Mouse (Mus musculus): ENCODE data around the gene Hmgb2. TPM values are rescaled to one million over a fixed set of nuclear protein-coding genes. Genes with fewer than 3 reads are reported as not detected.

The Hmgb2 gene
- polyA plus RNA-seq, 1 experiment from 2014 or later, result 287 TPM

DNA sequence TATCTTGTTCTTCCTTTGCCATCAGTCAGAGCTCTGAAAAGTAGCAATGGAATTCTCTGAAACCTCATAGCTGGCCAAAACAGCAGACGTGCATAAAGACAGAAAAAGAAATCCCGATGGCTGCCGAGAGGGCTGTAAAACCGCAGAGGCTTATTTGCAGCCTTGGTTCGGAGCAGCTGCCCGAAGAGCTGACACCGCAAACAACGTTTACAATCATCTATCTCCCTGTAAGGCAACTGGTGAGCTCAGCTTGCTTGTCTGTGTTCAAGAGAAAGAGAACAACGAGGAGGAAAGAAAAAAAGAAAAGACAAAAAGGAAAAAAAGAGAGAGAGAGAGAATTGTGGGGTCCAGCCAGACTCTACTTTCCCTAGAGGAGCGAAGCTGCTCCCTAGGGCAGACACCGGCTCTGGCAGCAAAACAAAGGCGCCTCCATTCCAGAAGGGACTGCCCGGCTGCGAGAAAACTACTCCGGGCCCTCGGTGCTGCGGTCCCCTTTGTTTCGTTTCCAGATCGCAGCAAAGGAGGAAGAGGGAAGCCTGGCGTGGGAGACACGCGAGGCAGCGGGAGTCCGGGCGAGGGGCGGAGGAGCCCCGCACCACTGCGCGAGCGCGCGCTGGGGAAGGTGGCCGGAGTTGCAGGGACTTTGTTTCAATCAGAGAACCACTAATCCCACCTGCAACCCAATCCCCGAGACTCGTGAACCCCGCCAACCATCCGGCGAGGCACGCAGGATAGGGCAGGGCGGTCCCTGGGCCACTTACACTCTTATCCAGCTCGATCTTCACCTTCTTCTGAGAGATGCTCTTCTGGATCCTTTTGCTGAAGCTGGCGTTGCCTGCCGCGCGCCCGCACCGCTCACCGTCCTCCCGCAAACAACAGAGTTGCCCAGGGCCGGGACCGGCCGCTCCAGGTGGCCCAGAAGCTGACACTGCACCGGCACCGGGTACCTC, 24.9 kb upstream of the Hmgb2 start:
- H3K4me3 ChIP-seq (ENCODE audit: low read length), result peak overlapping the region; percentile 84
- peaks cover 2% of the 10 kb centered on the region; the same call in 1 of the 2 replicates for H3K36me3 ChIP-seq (ENCODE audit: control insufficient read depth, insufficient read depth, low read length)
- peaks cover 6% of the 10 kb centered on the region for H3K4me1 ChIP-seq (ENCODE audit: control insufficient read depth, insufficient read depth, low read length)
- peak overlapping the region; percentile 95 for H3K27ac ChIP-seq (ENCODE audit: low read length)
- H3K27me3 ChIP-seq (replicated peaks; ENCODE audit: control insufficient read depth, insufficient read depth, low read length), result no peaks in the 10 kb centered on the region
- under 1% methylated on average over 54 of the region's 54 CpGs for WGBS
- peak; percentile 56 for ATAC-seq
- H3K9ac ChIP-seq (ENCODE audit: low read depth, low read length), result peak overlapping the region; percentile 82
- H3K4me2 ChIP-seq (ENCODE audit: low read depth, low read length), result peak overlapping the region; percentile 64
- no peaks in the 10 kb centered on the region for H3K9me3 ChIP-seq (ENCODE audit: control insufficient read depth, low read length)

GRCm38 (mm10) chr8:57487441-57488155, 24.1 kb upstream of the Hmgb2 start, which contains the start of gene Sap30:
Gene Sap30, minus strand, starts transcription at chr8:57487860.
- Histone ChIP-seq H3K4me2 (ENCODE audit: low read depth, low read length) (peak within 1 kb of the TSS; percentile 81), H3K9me3 (ENCODE audit: control insufficient read depth, low read length) (no peaks in the 10 kb centered on the region), H3K27ac (ENCODE audit: low read length) (peak within 1 kb of the TSS; percentile 95), H3K36me3 (ENCODE audit: control insufficient read depth, insufficient read depth, low read length) (peaks cover 2% of the 10 kb centered on the region; the same call in 1 of the 2 replicates), H3K4me3 (ENCODE audit: low read length) (peak within 1 kb of the TSS; percentile 84), H3K4me1 (ENCODE audit: control insufficient read depth, insufficient read depth, low read length) (peaks cover 6% of the 10 kb centered on the region), H3K27me3 (replicated peaks; ENCODE audit: control insufficient read depth, insufficient read depth, low read length) (no peaks in the 10 kb centered on the region), H3K9ac (ENCODE audit: low read depth, low read length) (peak within 1 kb of the TSS; percentile 82)
- under 1% methylated on average over 66 of the region's 66 CpGs for WGBS
- ATAC-seq, result peak; percentile 96

DNA sequence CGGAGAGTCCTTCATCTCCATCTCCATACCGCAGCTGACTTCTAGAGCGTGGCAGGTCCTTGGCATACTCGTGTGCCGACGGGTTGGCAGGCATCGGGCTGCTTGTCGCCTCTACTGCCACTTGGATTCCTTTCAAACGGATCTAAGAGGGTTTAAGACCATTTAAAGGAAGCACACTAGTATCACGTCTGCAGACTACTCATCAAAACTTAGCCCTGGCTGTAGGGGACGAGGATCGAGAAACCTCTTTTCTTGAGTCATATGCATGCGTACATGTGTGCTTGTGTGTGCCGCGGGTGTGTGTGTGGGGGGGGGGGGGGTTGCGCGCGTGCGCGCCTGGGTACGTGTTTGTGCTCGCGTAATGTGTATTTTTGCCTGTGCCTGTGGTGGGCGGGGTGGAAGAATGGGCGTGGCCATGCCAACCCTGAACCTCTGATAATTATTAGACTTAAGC, 23.4 kb upstream of the Hmgb2 start:
- Histone ChIP-seq H3K27ac (ENCODE audit: low read length) (peak overlapping the region; percentile 93), H3K27me3 (replicated peaks; ENCODE audit: control insufficient read depth, insufficient read depth, low read length) (no peaks in the 10 kb centered on the region), H3K4me1 (ENCODE audit: control insufficient read depth, insufficient read depth, low read length) (peaks cover 6% of the 10 kb centered on the region), H3K36me3 (ENCODE audit: control insufficient read depth, insufficient read depth, low read length) (no peaks in the 10 kb centered on the region), H3K4me3 (ENCODE audit: low read length) (peak overlapping the region; percentile 84), H3K9me3 (ENCODE audit: control insufficient read depth, low read length) (no peaks in the 10 kb centered on the region), H3K9ac (ENCODE audit: low read depth, low read length) (peak overlapping the region; percentile 75), H3K4me2 (ENCODE audit: low read depth, low read length) (peak overlapping the region; percentile 81)
- under 1% methylated on average over 25 of the region's 25 CpGs for whole genome bisulfite sequencing
- ATAC-seq, result peak; percentile 23

DNA sequence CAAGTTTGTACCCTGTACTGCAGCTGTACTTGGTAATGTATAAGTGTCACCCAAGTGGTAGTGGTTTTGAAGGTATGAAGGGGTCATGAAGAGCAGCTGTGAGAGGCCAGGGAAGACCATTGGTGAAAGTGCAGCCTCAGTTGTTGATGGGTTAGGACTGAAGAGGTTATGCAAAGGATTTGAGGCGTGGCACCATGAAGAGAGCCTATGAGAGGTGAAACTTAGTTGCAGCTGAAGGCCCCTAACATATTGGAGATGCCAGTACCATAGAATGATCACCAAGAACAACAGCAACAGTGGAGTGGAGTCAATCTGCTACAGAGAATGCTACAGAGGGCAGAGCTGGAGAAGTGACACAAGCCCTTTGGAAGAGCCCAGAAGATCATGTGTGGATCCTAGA, 22.3 kb upstream of the Hmgb2 start:
- WGBS, result 100% methylated on average over 1 of the region's 1 CpGs
- H3K27ac ChIP-seq (ENCODE audit: low read length), result peak overlapping the region; percentile 30; the same call in 1 of the 2 replicates
- H3K4me3 ChIP-seq (ENCODE audit: low read length), result no peak overlapping the region
- ATAC-seq, result no peak
- peaks cover 6% of the 10 kb centered on the region for H3K4me1 ChIP-seq (ENCODE audit: control insufficient read depth, insufficient read depth, low read length)
- no peaks in the 10 kb centered on the region for H3K9me3 ChIP-seq (ENCODE audit: control insufficient read depth, low read length)
- no peak overlapping the region for H3K9ac ChIP-seq (ENCODE audit: low read depth, low read length)
- H3K27me3 ChIP-seq (replicated peaks; ENCODE audit: control insufficient read depth, insufficient read depth, low read length), result no peaks in the 10 kb centered on the region
- no peak overlapping the region for H3K4me2 ChIP-seq (ENCODE audit: low read depth, low read length)
- H3K36me3 ChIP-seq (ENCODE audit: control insufficient read depth, insufficient read depth, low read length), result no peaks in the 10 kb centered on the region

DNA sequence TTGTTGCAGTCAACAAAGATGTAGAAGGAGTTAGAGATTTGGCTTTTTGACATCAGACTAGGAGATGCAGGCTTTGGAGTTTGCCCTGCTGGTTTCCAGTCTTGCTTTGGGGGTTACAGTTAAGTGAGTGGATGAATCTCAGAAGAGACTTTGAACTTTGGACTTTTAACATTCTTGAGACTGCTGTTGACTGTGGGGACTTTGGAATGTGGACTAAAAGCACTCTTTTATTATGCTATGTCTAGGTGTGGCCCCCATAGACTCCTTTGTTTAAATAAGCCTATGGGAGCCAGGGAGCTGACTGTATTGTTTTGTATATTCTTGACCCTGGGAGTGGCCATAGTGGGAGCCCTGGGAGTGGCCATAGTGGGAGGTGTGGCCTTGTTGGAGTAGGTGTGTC, 21.8 kb upstream of the Hmgb2 start:
- peaks cover 6% of the 10 kb centered on the region for H3K4me1 ChIP-seq (ENCODE audit: control insufficient read depth, insufficient read depth, low read length)
- no peaks in the 10 kb centered on the region for H3K27me3 ChIP-seq (replicated peaks; ENCODE audit: control insufficient read depth, insufficient read depth, low read length)
- H3K36me3 ChIP-seq (ENCODE audit: control insufficient read depth, insufficient read depth, low read length), result no peaks in the 10 kb centered on the region
- no peak overlapping the region for H3K4me2 ChIP-seq (ENCODE audit: low read depth, low read length)
- H3K9ac ChIP-seq (ENCODE audit: low read depth, low read length), result no peak overlapping the region
- ATAC-seq, result peak; percentile 52
- H3K27ac ChIP-seq (ENCODE audit: low read length), result peak overlapping the region; percentile 30; the same call in 1 of the 2 replicates
- no peak overlapping the region for H3K4me3 ChIP-seq (ENCODE audit: low read length)
- H3K9me3 ChIP-seq (ENCODE audit: control insufficient read depth, low read length), result no peaks in the 10 kb centered on the region

- Histone ChIP-seq H3K27me3 (replicated peaks; ENCODE audit: control insufficient read depth, insufficient read depth, low read length) (no peaks in the 10 kb centered on the region), H3K36me3 (ENCODE audit: control insufficient read depth, insufficient read depth, low read length) (no peaks in the 10 kb centered on the region), H3K9ac (ENCODE audit: low read depth, low read length) (no peak overlapping the region), H3K4me1 (ENCODE audit: control insufficient read depth, insufficient read depth, low read length) (peaks cover 6% of the 10 kb centered on the region), H3K9me3 (ENCODE audit: control insufficient read depth, low read length) (no peaks in the 10 kb centered on the region), H3K4me2 (ENCODE audit: low read depth, low read length) (no peak overlapping the region), H3K4me3 (ENCODE audit: low read length) (no peak overlapping the region), H3K27ac (ENCODE audit: low read length) (no peak overlapping the region)
- no peak for ATAC-seq
- 92% methylated on average over 4 of the region's 4 CpGs for WGBS
Measured at GRCm38 (mm10) chr8:57491873-57492272, 19.8 kb upstream of the Hmgb2 start.

DNA sequence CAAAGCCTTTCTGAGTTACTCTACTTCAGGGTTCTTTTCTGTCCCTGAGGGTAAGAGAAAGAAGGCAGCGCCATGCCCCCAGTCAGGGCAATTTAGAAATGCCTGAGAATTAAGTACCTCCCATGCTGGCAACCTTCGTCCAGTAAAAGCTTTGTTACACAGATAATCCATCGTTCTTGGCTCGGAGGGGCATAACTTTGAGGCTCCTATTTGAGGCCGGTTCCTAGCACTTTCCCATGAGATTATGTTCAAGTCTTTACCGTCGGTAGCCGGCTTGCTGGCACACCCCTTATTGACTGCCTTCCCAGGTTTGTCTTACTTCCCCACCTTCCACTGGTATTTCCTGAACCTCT, 13.2 kb upstream of the Hmgb2 start:
- no peaks in the 10 kb centered on the region for H3K9me3 ChIP-seq (ENCODE audit: control insufficient read depth, low read length)

GRCm38 (mm10) chr8:57498847-57499511, 12.7 kb upstream of the Hmgb2 start:
- Histone ChIP-seq H3K4me1 (ENCODE audit: control insufficient read depth, insufficient read depth, low read length) (peaks cover 10% of the 10 kb centered on the region; the same call in 1 of the 2 replicates), H3K9ac (ENCODE audit: low read depth, low read length) (no peak overlapping the region), H3K9me3 (ENCODE audit: control insufficient read depth, low read length) (no peaks in the 10 kb centered on the region), H3K4me3 (ENCODE audit: low read length) (0 out of 2 replicates have a peak overlapping the region, but pooled peaks have one; percentile 5), H3K27ac (ENCODE audit: low read length) (no peak overlapping the region), H3K4me2 (ENCODE audit: low read depth, low read length) (peak overlapping the region; percentile 25; the same call in 1 of the 2 replicates), H3K27me3 (replicated peaks; ENCODE audit: control insufficient read depth, insufficient read depth, low read length) (no peaks in the 10 kb centered on the region), H3K36me3 (ENCODE audit: control insufficient read depth, insufficient read depth, low read length) (no peaks in the 10 kb centered on the region)
- WGBS, result 46% methylated on average over 17 of the region's 17 CpGs
- ATAC-seq, result peak; percentile 73

More for the DNA sequence above, 13.2 kb upstream of the Hmgb2 start:
- Histone ChIP-seq H3K27me3 (replicated peaks; ENCODE audit: control insufficient read depth, insufficient read depth, low read length) (no peaks in the 10 kb centered on the region), H3K4me2 (ENCODE audit: low read depth, low read length) (peak overlapping the region; percentile 25; the same call in 1 of the 2 replicates), H3K36me3 (ENCODE audit: control insufficient read depth, insufficient read depth, low read length) (no peaks in the 10 kb centered on the region), H3K9ac (ENCODE audit: low read depth, low read length) (no peak overlapping the region), H3K4me3 (ENCODE audit: low read length) (no peak overlapping the region), H3K27ac (ENCODE audit: low read length) (no peak overlapping the region), H3K4me1 (ENCODE audit: control insufficient read depth, insufficient read depth, low read length) (peaks cover 10% of the 10 kb centered on the region; the same call in 1 of the 2 replicates)
- whole genome bisulfite sequencing, result 52% methylated on average over 8 of the region's 8 CpGs
- no peak; the same call in 1 of the 2 replicates for ATAC-seq
